Mouse (Mus musculus) activated CD4-positive, CD25-positive, alpha-beta regulatory T cell, adult 4 months (primary cell): ENCODE results near the gene Gm37419. TPM values are rescaled to one million over a fixed set of nuclear protein-coding genes. Genes with fewer than 3 reads are reported as not detected.

Experiments
- ATAC-seq: one replicate; pipeline ENCODE4 v1.8.0; 2017
- polyA plus RNA-seq, 2 experiments: library from polyadenylated mRNA; unstranded; fragments of 100-300 nt; shearing (Covaris generic); gene quantifications; one replicate each; pipeline ENCODE4 v1.2.1; 2017

The Gm37419 gene
- polyA plus RNA-seq, 2 experiments from 2014 or later, result not detected

GRCm38 (mm10) chr16:23997228-23997627 lies 8.9 kb downstream of the Gm37419 start:
- peak; percentile 73 for ATAC-seq

- ATAC-seq, result no peak
These were observed 9.6 kb downstream of the Gm37419 start for GRCm38 (mm10) chr16:23997912-23998311.

GRCm38 (mm10) chr16:24005928-24006327 lies 17.6 kb downstream of the Gm37419 start:
- ATAC-seq, result no peak

GRCm38 (mm10) chr16:24009891-24010290 lies 21.6 kb downstream of the Gm37419 start:
- ATAC-seq, result no peak

- ATAC-seq, result no peak
These were observed 23.0 kb downstream of the Gm37419 start for GRCm38 (mm10) chr16:24011306-24011705.

GRCm38 (mm10) chr16:24012066-24012465 lies 23.8 kb downstream of the Gm37419 start:
- ATAC-seq, result no peak

- ATAC-seq, result no peak
These were observed 26.1 kb downstream of the Gm37419 start for GRCm38 (mm10) chr16:24014378-24014777.

- ATAC-seq, result no peak
These were observed 28.0 kb downstream of the Gm37419 start for GRCm38 (mm10) chr16:24016273-24016672.

GRCm38 (mm10) chr16:24016742-24017141 lies 28.5 kb downstream of the Gm37419 start:
- no peak for ATAC-seq

- no peak for ATAC-seq
These were observed 33.4 kb downstream of the Gm37419 start for GRCm38 (mm10) chr16:24021722-24022121.

- ATAC-seq, result no peak
These were observed 34.3 kb downstream of the Gm37419 start for GRCm38 (mm10) chr16:24022605-24023004.

GRCm38 (mm10) chr16:24025442-24025841 lies 37.2 kb downstream of the Gm37419 start:
- no peak for ATAC-seq

GRCm38 (mm10) chr16:24029965-24030672 lies 41.8 kb downstream of the Gm37419 start:
- ATAC-seq, result no peak

- no peak for ATAC-seq
These were observed 45.0 kb downstream of the Gm37419 start for GRCm38 (mm10) chr16:24033259-24033658.

GRCm38 (mm10) chr16:24034450-24034849 lies 46.2 kb downstream of the Gm37419 start:
- ATAC-seq, result no peak

- no peak for ATAC-seq
These were observed 47.5 kb downstream of the Gm37419 start for GRCm38 (mm10) chr16:24035767-24036166.

GRCm38 (mm10) chr16:24036398-24036797 lies 48.1 kb downstream of the Gm37419 start:
- no peak for ATAC-seq

Other genes starting within 250 kb of the Gm37419 start
- not detected for gene Sst, start 97.5 kb upstream of the Gm37419 start, polyA plus RNA-seq
- not detected for gene Rtp2, start 56.1 kb upstream of the Gm37419 start, polyA plus RNA-seq
- 10 to 100 TPM in 1 of 2 experiments, 1 to 10 TPM in 1; 4.3 to 12.9 TPM for gene Bcl6, start 370 bp downstream of the Gm37419 start, polyA plus RNA-seq